Mouse (Mus musculus) cerebellum, adult 2 months (tissue): ENCODE measurements around the gene Eno4. TPM values are rescaled to one million over a fixed set of nuclear protein-coding genes. Genes with fewer than 3 reads are reported as not detected.

Experiments
- DNase-seq, 2 experiments: peaks; one replicate each; pipeline ENCODE4 v3.0.0; 2021
- H3K27ac ChIP-seq: fragments of 200-500 bp; 2 replicates; pipeline ENCODE4 v1.5.1; 2012; ENCODE audit warnings: low read length, control low read depth, inconsistent platforms; ENCODE audit not compliant: insufficient read depth
- H3K27me3 ChIP-seq: fragments of 200-500 bp; 2 replicates; pipeline ENCODE4 v1.6.1; 2012; ENCODE audit warnings: inconsistent platforms, mild to moderate bottlenecking, low read length, moderate library complexity; ENCODE audit not compliant: control insufficient read depth, insufficient read depth
- H3K4me1 ChIP-seq: fragments of 200-500 bp; 2 replicates; pipeline ENCODE4 v1.6.1; 2011; ENCODE audit warnings: low read length; ENCODE audit not compliant: control insufficient read depth, insufficient read depth
- H3K4me3 ChIP-seq: fragments of 200-500 bp; replicated peaks from 2 replicates; pipeline ENCODE3; 2011; ENCODE audit warnings: mild to moderate bottlenecking, low read depth, low read length, control low read depth; ENCODE audit not compliant: insufficient read depth
- CTCF ChIP-seq: fragments of 200-500 bp; IDR thresholded peaks from 2 replicates; pipeline ENCODE4 v1.5.1; 2011; ENCODE audit warnings: low read depth, mild to moderate bottlenecking, control low read depth, low read length, moderate library complexity, borderline replicate concordance; ENCODE audit not compliant: insufficient read depth
- POLR2A ChIP-seq: fragments of 200-500 bp; IDR thresholded peaks from 2 replicates; pipeline ENCODE4 v1.6.1; 2011; ENCODE audit warnings: low read length, control low read depth, borderline replicate concordance; ENCODE audit not compliant: insufficient read depth
- WGBS: fragments of 180-500 bp; shearing (Covaris S2); methylation state at CpG from one replicate; pipeline ENCODE4 v1.1.7; 2018; 5-methylcytosine and 5-hydroxymethylcytosine counted together
- polyA plus RNA-seq: library from polyadenylated mRNA; depleted of rRNA; stranded (reverse); fragments of >200 nt; gene quantifications from 2 replicates; pipeline ENCODE4 v1.2.3, GENCODE M21; 2012

Gene Eno4
- polyA plus RNA-seq, 1 experiment: 1.9 TPM

DNA sequence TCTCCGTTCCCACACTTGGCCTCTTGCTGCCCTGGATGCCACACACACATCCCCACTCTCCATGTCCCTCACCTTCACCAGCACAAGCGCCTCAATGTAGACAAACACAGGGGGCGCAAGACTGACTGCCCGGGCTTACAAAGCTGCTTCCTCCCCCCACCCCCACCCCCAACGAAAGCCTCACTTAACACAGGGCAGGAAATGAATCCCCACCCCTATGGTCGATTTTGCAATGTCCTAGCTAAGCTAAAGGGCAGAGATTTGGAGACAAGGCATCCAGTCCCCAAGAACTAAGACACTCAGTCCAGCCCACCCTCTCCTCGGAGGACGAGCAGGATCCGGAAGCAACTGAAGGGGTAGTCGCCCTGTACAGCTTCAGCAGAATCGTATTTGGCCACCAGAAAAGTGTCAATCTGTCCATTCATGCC, 32.3 kb upstream of the Eno4 start:
- Histone ChIP-seq H3K27me3 (no peaks in the 10 kb centered on the region; the same call in 1 of the 2 replicates), H3K4me1 (no peaks in the 10 kb centered on the region), H3K27ac (no peak overlapping the region), H3K4me3 (no peak overlapping the region)
- DNase-seq: no peak
- WGBS: 8% methylated on average over 11 of the region's 11 CpGs
- no peak for TF ChIP-seq POLR2A
- no peak for TF ChIP-seq CTCF

GRCm38 (mm10) chr19:58911386-58911785, 31.8 kb upstream of the Eno4 start:
- TF ChIP-seq POLR2A (no peak), CTCF (peak; percentile 68)
- WGBS: 13% methylated on average over 9 of the region's 9 CpGs
- Histone ChIP-seq H3K4me3 (no peak overlapping the region), H3K27me3 (no peaks in the 10 kb centered on the region), H3K4me1 (no peaks in the 10 kb centered on the region), H3K27ac (no peak overlapping the region)
- peak in 1 of 2 experiments; percentile 44 for DNase-seq

GRCm38 (mm10) chr19:58913301-58913700, 29.9 kb upstream of the Eno4 start:
- no peak overlapping the region for H3K4me3 ChIP-seq
- TF ChIP-seq CTCF: no peak
- TF ChIP-seq POLR2A: no peak
- DNase-seq: no peak
- WGBS: 34% methylated on average over 6 of the region's 6 CpGs
- no peak overlapping the region for H3K27ac ChIP-seq
- no peaks in the 10 kb centered on the region for H3K4me1 ChIP-seq
- no peaks in the 10 kb centered on the region for H3K27me3 ChIP-seq

DNA sequence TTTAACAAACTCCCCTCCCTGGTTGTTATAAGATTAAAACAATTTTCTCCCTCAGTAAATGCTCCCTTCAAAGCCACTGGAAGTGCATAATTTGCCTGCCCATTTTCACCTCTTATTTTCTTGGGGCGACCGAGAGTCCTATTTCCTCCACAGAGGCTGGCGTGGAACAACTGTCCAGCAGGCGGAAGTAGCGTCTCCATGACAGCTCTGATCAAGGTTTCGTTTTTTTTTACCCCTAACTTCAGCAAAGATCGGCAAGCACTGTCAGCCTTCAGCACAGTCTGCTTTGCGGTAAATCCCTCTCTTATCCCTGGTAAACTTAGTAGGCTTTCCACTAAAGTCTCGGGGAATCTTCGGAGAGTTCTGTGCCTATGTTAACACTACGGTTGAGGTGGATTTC, 24.6 kb upstream of the Eno4 start:
- Histone ChIP-seq H3K4me1 (no peaks in the 10 kb centered on the region), H3K27me3 (no peaks in the 10 kb centered on the region), H3K27ac (no peak overlapping the region), H3K4me3 (no peak overlapping the region)
- TF ChIP-seq CTCF (no peak), POLR2A (no peak)
- no peak for DNase-seq
- 18% methylated on average over 11 of the region's 11 CpGs for whole genome bisulfite sequencing

DNA sequence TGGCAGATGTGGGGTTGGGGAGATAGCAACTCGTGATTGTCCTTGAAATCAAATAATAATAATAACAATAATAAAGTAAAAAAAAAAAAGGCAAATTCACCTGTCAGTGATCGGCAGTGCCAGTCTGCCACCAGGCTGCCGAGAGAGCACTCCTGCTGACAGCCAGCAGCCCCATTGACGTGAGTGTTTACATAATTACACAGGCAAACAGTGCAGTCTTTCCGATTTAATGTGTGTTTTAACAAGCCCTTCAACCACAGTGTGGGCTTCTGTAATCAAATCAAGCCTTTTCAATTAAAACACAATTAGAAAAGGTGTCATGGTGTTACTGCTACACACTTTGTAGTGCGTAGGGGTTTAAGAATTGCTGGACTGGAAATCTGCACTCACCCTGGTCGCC, 24.1 kb upstream of the Eno4 start:
- no peak for DNase-seq
- H3K4me3 ChIP-seq: no peak overlapping the region
- H3K27ac ChIP-seq: no peak overlapping the region
- TF ChIP-seq CTCF: no peak
- TF ChIP-seq POLR2A: no peak
- H3K27me3 ChIP-seq: no peaks in the 10 kb centered on the region
- H3K4me1 ChIP-seq: no peaks in the 10 kb centered on the region
- 43% methylated on average over 7 of the region's 7 CpGs for WGBS

- TF ChIP-seq POLR2A (no peak), CTCF (no peak)
- Histone ChIP-seq H3K4me1 (no peaks in the 10 kb centered on the region), H3K27ac (no peak overlapping the region), H3K4me3 (no peak overlapping the region), H3K27me3 (no peaks in the 10 kb centered on the region)
- 45% methylated on average over 16 of the region's 16 CpGs for WGBS
- no peak for DNase-seq
Observed at GRCm38 (mm10) chr19:58931081-58931800, 12.0 kb upstream of the Eno4 start.

DNA sequence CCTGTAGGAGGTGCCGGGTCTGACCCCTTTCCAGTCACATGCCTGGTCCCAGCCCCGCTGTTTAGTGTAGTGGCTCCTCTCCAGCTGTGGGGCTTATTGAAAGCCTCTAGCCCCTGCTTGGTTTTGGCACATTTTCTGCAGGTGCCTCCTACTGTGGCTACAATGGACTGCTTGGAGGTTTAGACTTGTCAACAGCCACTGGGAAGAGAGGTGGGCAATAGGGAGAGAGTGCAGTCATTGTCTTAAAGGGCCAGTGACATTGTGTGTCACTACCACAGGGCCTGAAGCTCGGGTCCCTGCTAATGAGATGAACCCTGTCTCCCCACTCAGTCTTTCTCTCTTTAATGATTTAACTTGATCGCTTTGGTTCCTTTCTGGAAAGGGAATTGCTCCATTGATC, 10.2 kb upstream of the Eno4 start:
- H3K27me3 ChIP-seq: no peaks in the 10 kb centered on the region
- no peaks in the 10 kb centered on the region for H3K4me1 ChIP-seq

DNA sequence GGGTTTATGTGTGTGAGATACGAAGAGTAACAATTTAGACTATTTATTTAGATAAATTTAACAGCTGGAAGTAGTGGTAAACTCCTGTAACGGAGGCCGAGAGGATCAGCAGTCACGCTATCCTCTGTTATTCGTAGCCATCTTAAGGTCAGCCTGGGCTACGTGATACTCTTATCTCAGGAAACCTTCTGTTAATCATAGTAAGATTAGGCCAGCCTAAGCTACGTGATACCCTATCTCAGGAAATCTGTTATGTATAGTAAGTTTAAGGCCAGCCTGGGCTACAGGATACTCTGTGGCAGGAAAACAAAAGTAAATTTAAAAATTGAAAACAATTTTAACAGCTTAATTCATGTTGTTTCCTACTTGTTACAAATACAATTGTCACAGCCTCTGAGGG, 2.7 kb downstream of the Eno4 start:
- no peak for DNase-seq
- Histone ChIP-seq H3K4me1 (peaks cover 4% of the 10 kb centered on the region; the same call in 1 of the 2 replicates), H3K27me3 (no peaks in the 10 kb centered on the region), H3K4me3 (no peak overlapping the region), H3K27ac (no peak overlapping the region)
- 89% methylated on average over 7 of the region's 7 CpGs for WGBS
- TF ChIP-seq POLR2A (no peak), CTCF (no peak)

More for the DNA sequence above, 10.2 kb upstream of the Eno4 start:
- no peak for DNase-seq
- TF ChIP-seq POLR2A: no peak
- TF ChIP-seq CTCF: no peak
- H3K4me3 ChIP-seq: no peak overlapping the region
- WGBS: 35% methylated on average over 4 of the region's 4 CpGs
- no peak overlapping the region for H3K27ac ChIP-seq
